Mouse (Mus musculus): ENCODE results near the gene Rgs14. TPM values are rescaled to one million over a fixed set of nuclear protein-coding genes. Genes with fewer than 3 reads are reported as not detected.

Gene Rgs14
- polyA plus RNA-seq, 1 experiment from 2014 or later: 0.75 TPM

Other genes starting within 250 kb of the Rgs14 start
- not detected in 2 replicates for gene Gm17617, start 236.2 kb upstream of the Rgs14 start, polyA plus RNA-seq (2014; fragmentation: Nextera tagmentation; extraction: Ambion mirVana)
- gene Fgfr4, start 217.1 kb upstream of the Rgs14 start, polyA plus RNA-seq (2014; fragmentation: Nextera tagmentation; extraction: Ambion mirVana): 0.30 and 1.1 TPM in 2 replicates
- gene Nsd1, start 159.9 kb upstream of the Rgs14 start, polyA plus RNA-seq (2014; fragmentation: Nextera tagmentation; extraction: Ambion mirVana): 52.3 and 61.1 TPM in 2 replicates
- gene Prelid1, start 49.2 kb upstream of the Rgs14 start, polyA plus RNA-seq (2014; fragmentation: Nextera tagmentation; extraction: Ambion mirVana): 360 and 415 TPM in 2 replicates
- 94.2 and 104 TPM in 2 replicates for gene Rab24, start 47.8 kb upstream of the Rgs14 start, polyA plus RNA-seq (2014; fragmentation: Nextera tagmentation; extraction: Ambion mirVana)
- gene Mxd3, start 39.9 kb upstream of the Rgs14 start, polyA plus RNA-seq (2014; fragmentation: Nextera tagmentation; extraction: Ambion mirVana): 33.2 and 37.1 TPM in 2 replicates
- gene Lman2, start 6.9 kb upstream of the Rgs14 start, polyA plus RNA-seq (2014; fragmentation: Nextera tagmentation; extraction: Ambion mirVana): 45.0 and 52.0 TPM in 2 replicates
- not detected in 2 replicates for gene Slc34a1, start 28.5 kb downstream of the Rgs14 start, polyA plus RNA-seq (2014; fragmentation: Nextera tagmentation; extraction: Ambion mirVana)
- gene Pfn3, start 45.5 kb downstream of the Rgs14 start, polyA plus RNA-seq (2014; fragmentation: Nextera tagmentation; extraction: Ambion mirVana): 0.71 and 1.0 TPM in 2 replicates
- gene F12, start 57.1 kb downstream of the Rgs14 start, polyA plus RNA-seq (2014; fragmentation: Nextera tagmentation; extraction: Ambion mirVana): not detected in 2 replicates
- gene Grk6, start 75.3 kb downstream of the Rgs14 start, polyA plus RNA-seq (2014; fragmentation: Nextera tagmentation; extraction: Ambion mirVana): 25.0 and 28.9 TPM in 2 replicates
- 6.7 and 7.4 TPM in 2 replicates for gene Prr7, start 94.5 kb downstream of the Rgs14 start, polyA plus RNA-seq (2014; fragmentation: Nextera tagmentation; extraction: Ambion mirVana)
- gene Dbn1, start 118.4 kb downstream of the Rgs14 start, polyA plus RNA-seq (2014; fragmentation: Nextera tagmentation; extraction: Ambion mirVana): 396 and 523 TPM in 2 replicates
- 124 and 127 TPM in 2 replicates for gene Pdlim7, start 143.9 kb downstream of the Rgs14 start, polyA plus RNA-seq (2014; fragmentation: Nextera tagmentation; extraction: Ambion mirVana)
- gene Dok3, start 159.6 kb downstream of the Rgs14 start, polyA plus RNA-seq (2014; fragmentation: Nextera tagmentation; extraction: Ambion mirVana): 1.4 and 2.9 TPM in 2 replicates
- 72.0 and 75.7 TPM in 2 replicates for gene Ddx41, start 166.9 kb downstream of the Rgs14 start, polyA plus RNA-seq (2014; fragmentation: Nextera tagmentation; extraction: Ambion mirVana)
- 34.3 and 42.5 TPM in 2 replicates for gene Fam193b, start 201.4 kb downstream of the Rgs14 start, polyA plus RNA-seq (2014; fragmentation: Nextera tagmentation; extraction: Ambion mirVana)
- 66.6 and 70.4 TPM in 2 replicates for gene Tmed9, start 204.0 kb downstream of the Rgs14 start, polyA plus RNA-seq (2014; fragmentation: Nextera tagmentation; extraction: Ambion mirVana)
- gene B4galt7, start 230.2 kb downstream of the Rgs14 start, polyA plus RNA-seq (2014; fragmentation: Nextera tagmentation; extraction: Ambion mirVana): 10.4 and 12.2 TPM in 2 replicates

All from forebrain, embryonic 14.5 days (tissue).